Mouse (Mus musculus): ENCODE data around the gene Ngfr. TPM values are rescaled to one million over a fixed set of nuclear protein-coding genes. Genes with fewer than 3 reads are reported as not detected.

Gene Ngfr
- not detected in 2 replicates for total RNA-seq (2014; fragmentation: Nextera tagmentation)
- total RNA-seq (2017) = 0.05 and 0.06 TPM in 2 replicates
- not detected in 2 replicates for polyA plus RNA-seq (2012)

DNA sequence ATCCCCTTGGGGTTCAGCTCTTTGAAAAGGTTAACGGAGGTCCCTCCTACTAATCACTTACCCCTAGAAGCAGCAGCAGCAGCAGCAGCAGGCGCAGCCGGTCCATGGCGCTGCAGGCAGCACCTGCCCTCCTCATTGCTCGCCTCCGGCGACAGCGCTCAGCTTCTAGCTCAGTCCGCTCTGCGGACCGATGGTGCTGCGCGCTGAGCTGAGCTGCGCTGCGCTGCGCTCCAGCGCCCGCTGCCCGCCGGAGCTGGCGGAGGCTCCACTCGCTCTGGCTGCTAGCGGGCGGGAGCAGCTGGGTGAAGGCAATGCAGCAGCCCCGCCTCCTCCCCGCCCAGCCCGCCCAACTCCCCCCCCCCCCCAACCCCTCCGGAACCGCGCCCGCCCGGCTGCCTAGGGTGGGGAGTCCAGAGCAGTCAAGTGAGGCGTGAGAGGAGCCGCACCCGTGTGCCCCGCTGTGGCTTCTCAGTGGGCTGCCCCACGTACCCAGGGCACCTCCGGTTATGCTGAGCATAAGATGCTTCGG, at the start of gene Ngfr:
Gene Ngfr (minus strand): TSS at position 313 of the 529 bp plus-strand sequence.
- ATAC-seq (ENCODE audit: extremely low read depth, insufficient number of reproducible peaks, low FRiP score, poor library complexity, severe bottlenecking) = no peak
- no peak for TF ChIP-seq GATA2 (IDR thresholded peaks at IDR 0.05; ENCODE audit: borderline replicate concordance, low read depth, low read length)
- TF ChIP-seq TAL1 (conservative IDR thresholded peaks at IDR 0.05; ENCODE audit: low read depth, low read length) = no peak
- no peak for TF ChIP-seq GATA1 (IDR thresholded peaks at IDR 0.05; ENCODE audit: borderline replicate concordance, low read length)
- TF ChIP-seq POLR2AphosphoS5 (IDR thresholded peaks at IDR 0.05; ENCODE audit: insufficient replicate concordance, low read depth, low read length) = no peak
- no peak for TF ChIP-seq CTCF (IDR thresholded peaks at IDR 0.05; ENCODE audit: low read depth, low read length)
- Histone ChIP-seq H3K36me3 (replicated peaks) (no peaks in the 10 kb centered on the region), H3K9me3 (replicated peaks) (no peaks in the 10 kb centered on the region), H3K4me3 (ENCODE audit: low read depth, low read length) (no peak within 1 kb of the TSS; the same call in 1 of the 2 replicates), H3K27me3 (ENCODE audit: insufficient read depth, low read length) (peaks cover 41% of the 10 kb centered on the region), H3K4me1 (ENCODE audit: insufficient read depth, low read depth, low read length) (peaks cover 4% of the 10 kb centered on the region; the same call in 1 of the 2 replicates)
- DNase-seq (ENCODE audit: low spot score) = no peak

DNA sequence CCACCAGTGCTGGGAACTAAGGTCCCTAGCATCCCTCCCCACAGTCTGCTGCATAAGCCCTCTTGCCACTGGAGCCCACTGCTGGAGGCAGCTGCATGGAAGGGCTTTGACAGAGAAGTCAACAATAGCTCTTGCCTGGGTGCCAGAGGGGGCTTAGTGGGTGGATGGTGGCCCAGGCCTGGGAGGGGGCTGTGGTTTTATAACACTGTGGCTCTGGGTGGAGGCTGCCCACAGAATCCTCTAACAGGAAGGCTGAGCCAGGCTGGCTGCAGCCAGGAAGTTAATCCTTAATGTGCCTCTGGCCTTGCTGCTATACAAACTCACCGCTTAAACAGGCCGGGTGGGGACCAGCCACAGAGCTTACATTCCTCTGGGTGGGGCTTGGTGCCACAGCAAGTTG, 47.5 kb upstream of the Ngfr start:
- TF ChIP-seq POLR2AphosphoS5 (IDR thresholded peaks at IDR 0.05; ENCODE audit: insufficient replicate concordance, low read depth, low read length) = no peak
- ATAC-seq (ENCODE audit: extremely low read depth, insufficient number of reproducible peaks, low FRiP score, poor library complexity, severe bottlenecking) = no peak
- H3K27me3 ChIP-seq (ENCODE audit: insufficient read depth, low read length) = peaks cover 24% of the 10 kb centered on the region
- H3K4me3 ChIP-seq (ENCODE audit: low read depth, low read length) = no peak overlapping the region
- DNase-seq (ENCODE audit: low spot score) = no peak
- H3K4me1 ChIP-seq (ENCODE audit: insufficient read depth, low read depth, low read length) = no peaks in the 10 kb centered on the region
- H3K36me3 ChIP-seq (replicated peaks) = no peaks in the 10 kb centered on the region
- no peaks in the 10 kb centered on the region for H3K9me3 ChIP-seq (replicated peaks)

DNA sequence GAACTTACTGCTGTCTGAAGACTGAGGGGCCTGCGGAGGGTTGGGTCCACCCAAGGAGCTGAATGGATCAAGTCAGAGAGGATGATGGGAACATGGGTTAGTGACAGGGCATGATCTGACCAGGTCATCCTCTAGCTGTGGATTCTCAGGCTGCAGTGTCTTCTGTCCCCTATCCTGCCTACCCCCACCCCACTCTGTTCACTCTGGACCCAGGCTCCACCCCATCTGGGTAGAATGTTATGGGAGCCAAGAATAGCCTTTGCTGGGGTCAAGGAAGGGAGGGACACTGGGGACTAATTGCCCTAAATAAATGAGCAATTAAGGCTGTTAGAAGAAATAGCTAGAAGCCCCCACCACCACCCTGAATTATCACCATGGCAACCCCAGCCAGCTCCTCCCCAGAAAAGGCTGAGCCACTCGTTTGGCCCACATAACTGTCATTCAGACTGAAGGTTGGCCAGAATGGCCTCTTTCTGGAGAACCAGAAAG, 46.0 kb upstream of the Ngfr start:
- peaks cover 30% of the 10 kb centered on the region for H3K27me3 ChIP-seq (ENCODE audit: insufficient read depth, low read length)
- ATAC-seq (ENCODE audit: extremely low read depth, insufficient number of reproducible peaks, low FRiP score, poor library complexity, severe bottlenecking) (no peak), DNase-seq (ENCODE audit: low spot score) (no peak)
- TF ChIP-seq TAL1 (conservative IDR thresholded peaks at IDR 0.05; ENCODE audit: low read depth, low read length) (no peak), CTCF (IDR thresholded peaks at IDR 0.05; ENCODE audit: low read depth, low read length) (no peak), GATA1 (IDR thresholded peaks at IDR 0.05; ENCODE audit: borderline replicate concordance, low read length) (no peak), POLR2AphosphoS5 (IDR thresholded peaks at IDR 0.05; ENCODE audit: insufficient replicate concordance, low read depth, low read length) (no peak)
- H3K9me3 ChIP-seq (replicated peaks) = no peaks in the 10 kb centered on the region
- H3K4me1 ChIP-seq (ENCODE audit: insufficient read depth, low read depth, low read length) = no peaks in the 10 kb centered on the region
- no peak overlapping the region for H3K4me3 ChIP-seq (ENCODE audit: low read depth, low read length)
- no peaks in the 10 kb centered on the region for H3K36me3 ChIP-seq (replicated peaks)

DNA sequence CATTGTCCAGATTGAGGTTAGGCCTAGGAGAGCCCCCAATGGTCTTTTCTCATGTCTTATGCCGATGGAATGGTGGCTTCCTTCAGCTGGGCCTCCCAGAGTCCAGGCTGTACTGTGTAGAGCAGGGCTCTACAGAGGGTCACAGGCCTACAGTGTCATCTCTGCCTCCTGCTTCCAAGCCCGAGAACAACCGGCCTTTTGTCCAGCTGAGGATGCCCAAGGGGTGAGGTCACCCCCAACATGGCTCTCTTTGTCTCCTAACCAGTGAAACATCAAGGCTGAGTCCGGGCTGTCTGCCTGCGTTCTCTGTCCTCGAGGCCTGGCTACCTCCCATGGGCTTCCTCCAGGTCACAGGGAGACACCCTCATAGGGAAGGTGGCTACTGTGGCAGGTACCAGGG, 44.9 kb upstream of the Ngfr start:
- DNase-seq (ENCODE audit: low spot score) = no peak
- no peaks in the 10 kb centered on the region for H3K4me1 ChIP-seq (ENCODE audit: insufficient read depth, low read depth, low read length)
- H3K27me3 ChIP-seq (ENCODE audit: insufficient read depth, low read length) = peaks cover 38% of the 10 kb centered on the region
- no peak for ATAC-seq (ENCODE audit: extremely low read depth, insufficient number of reproducible peaks, low FRiP score, poor library complexity, severe bottlenecking)
- no peaks in the 10 kb centered on the region for H3K9me3 ChIP-seq (replicated peaks)
- no peak overlapping the region for H3K4me3 ChIP-seq (ENCODE audit: low read depth, low read length)
- TF ChIP-seq GATA1 (IDR thresholded peaks at IDR 0.05; ENCODE audit: borderline replicate concordance, low read length) (no peak), CTCF (IDR thresholded peaks at IDR 0.05; ENCODE audit: low read depth, low read length) (no peak), GATA2 (IDR thresholded peaks at IDR 0.05; ENCODE audit: borderline replicate concordance, low read depth, low read length) (no peak), POLR2AphosphoS5 (IDR thresholded peaks at IDR 0.05; ENCODE audit: insufficient replicate concordance, low read depth, low read length) (no peak), TAL1 (conservative IDR thresholded peaks at IDR 0.05; ENCODE audit: low read depth, low read length) (no peak)
- no peaks in the 10 kb centered on the region for H3K36me3 ChIP-seq (replicated peaks)

DNA sequence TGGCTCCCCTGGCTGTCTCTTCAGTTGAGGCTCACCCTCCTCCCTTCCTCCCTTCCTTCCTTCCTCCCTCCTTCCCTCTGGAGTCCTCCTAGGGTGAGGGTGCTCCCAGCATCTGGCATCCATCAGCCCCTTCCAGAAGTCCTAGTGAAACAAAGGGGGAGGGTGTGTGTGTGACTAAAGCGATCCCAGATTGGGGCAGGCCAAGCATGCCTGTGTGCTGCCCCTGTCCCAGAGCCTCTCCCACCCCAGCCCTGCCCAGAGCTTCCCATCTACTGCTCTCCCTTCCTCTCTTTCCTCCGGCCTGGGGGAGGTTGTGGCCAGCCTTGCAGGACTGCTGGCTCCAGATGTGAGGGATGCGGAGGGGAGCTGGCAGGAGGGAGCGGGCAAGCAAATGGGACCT, 43.8 kb upstream of the Ngfr start:
- TF ChIP-seq POLR2AphosphoS5 (IDR thresholded peaks at IDR 0.05; ENCODE audit: insufficient replicate concordance, low read depth, low read length) (no peak), TAL1 (conservative IDR thresholded peaks at IDR 0.05; ENCODE audit: low read depth, low read length) (no peak), GATA1 (IDR thresholded peaks at IDR 0.05; ENCODE audit: borderline replicate concordance, low read length) (no peak), GATA2 (IDR thresholded peaks at IDR 0.05; ENCODE audit: borderline replicate concordance, low read depth, low read length) (no peak), CTCF (IDR thresholded peaks at IDR 0.05; ENCODE audit: low read depth, low read length) (no peak)
- H3K4me3 ChIP-seq (ENCODE audit: low read depth, low read length) = no peak overlapping the region
- no peak for DNase-seq (ENCODE audit: low spot score)
- peaks cover 47% of the 10 kb centered on the region for H3K27me3 ChIP-seq (ENCODE audit: insufficient read depth, low read length)
- no peak for ATAC-seq (ENCODE audit: extremely low read depth, insufficient number of reproducible peaks, low FRiP score, poor library complexity, severe bottlenecking)
- no peaks in the 10 kb centered on the region for H3K36me3 ChIP-seq (replicated peaks)
- no peaks in the 10 kb centered on the region for H3K4me1 ChIP-seq (ENCODE audit: insufficient read depth, low read depth, low read length)
- H3K9me3 ChIP-seq (replicated peaks) = no peaks in the 10 kb centered on the region

- H3K4me3 ChIP-seq (ENCODE audit: low read depth, low read length) = no peak overlapping the region
- no peak for ATAC-seq (ENCODE audit: extremely low read depth, insufficient number of reproducible peaks, low FRiP score, poor library complexity, severe bottlenecking)
- peaks cover 48% of the 10 kb centered on the region for H3K27me3 ChIP-seq (ENCODE audit: insufficient read depth, low read length)
- H3K36me3 ChIP-seq (replicated peaks) = no peaks in the 10 kb centered on the region
- no peak for DNase-seq (ENCODE audit: low spot score)
- no peaks in the 10 kb centered on the region for H3K4me1 ChIP-seq (ENCODE audit: insufficient read depth, low read depth, low read length)
- TF ChIP-seq POLR2AphosphoS5 (IDR thresholded peaks at IDR 0.05; ENCODE audit: insufficient replicate concordance, low read depth, low read length) (no peak), TAL1 (conservative IDR thresholded peaks at IDR 0.05; ENCODE audit: low read depth, low read length) (no peak), CTCF (IDR thresholded peaks at IDR 0.05; ENCODE audit: low read depth, low read length) (no peak)
- no peaks in the 10 kb centered on the region for H3K9me3 ChIP-seq (replicated peaks)
Measured at GRCm38 (mm10) chr11:95630558-95630957, 43.0 kb upstream of the Ngfr start.
